Mouse (Mus musculus): Measurements from ENCODE around the gene Zfp503.
A peak's percentile ranks its signal among the peaks of the same experiment; 100 is the strongest.

The Zfp503 gene

DNA sequence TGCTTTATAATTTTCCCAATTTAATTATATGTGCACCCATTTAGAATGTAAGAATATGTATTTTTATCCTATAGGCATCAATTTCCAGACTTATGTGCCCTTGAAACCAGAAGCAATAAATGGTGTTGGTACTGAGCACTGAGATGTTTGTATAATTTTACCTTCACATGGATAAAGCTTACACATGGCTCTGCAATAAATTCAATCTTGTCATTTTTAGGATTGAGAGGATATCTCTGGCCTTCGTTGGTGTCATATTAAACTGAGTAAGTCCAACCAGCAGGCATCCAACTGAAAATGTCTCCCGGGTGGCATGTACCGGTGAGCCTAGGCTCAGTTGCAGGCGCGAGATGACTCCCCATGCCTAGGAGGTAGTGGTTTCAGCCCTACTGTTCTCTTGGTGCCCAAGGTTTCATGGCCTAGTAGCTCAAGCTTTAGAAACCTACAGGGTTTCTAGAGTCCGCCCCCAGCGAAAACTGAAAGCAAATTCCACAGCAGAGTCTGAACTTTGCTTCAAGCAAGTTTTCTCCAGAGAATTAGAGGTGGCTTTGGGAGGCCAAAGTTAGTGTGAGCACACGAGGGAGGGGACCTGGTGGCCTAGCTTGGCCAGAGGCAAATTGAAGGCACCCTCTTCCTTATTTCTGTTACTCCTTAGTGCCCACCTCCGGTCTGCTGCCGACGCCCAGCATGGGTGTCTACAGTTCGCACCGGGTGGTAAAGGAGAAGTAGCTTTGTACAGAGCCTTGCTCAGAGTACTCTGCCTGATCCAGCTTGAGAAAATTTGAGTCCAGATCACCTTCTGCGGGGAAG is 4.1 kb upstream of the Zfp503 start:
- peak; percentile 40 for DNase-seq (ENCODE audit: low read depth)

DNA sequence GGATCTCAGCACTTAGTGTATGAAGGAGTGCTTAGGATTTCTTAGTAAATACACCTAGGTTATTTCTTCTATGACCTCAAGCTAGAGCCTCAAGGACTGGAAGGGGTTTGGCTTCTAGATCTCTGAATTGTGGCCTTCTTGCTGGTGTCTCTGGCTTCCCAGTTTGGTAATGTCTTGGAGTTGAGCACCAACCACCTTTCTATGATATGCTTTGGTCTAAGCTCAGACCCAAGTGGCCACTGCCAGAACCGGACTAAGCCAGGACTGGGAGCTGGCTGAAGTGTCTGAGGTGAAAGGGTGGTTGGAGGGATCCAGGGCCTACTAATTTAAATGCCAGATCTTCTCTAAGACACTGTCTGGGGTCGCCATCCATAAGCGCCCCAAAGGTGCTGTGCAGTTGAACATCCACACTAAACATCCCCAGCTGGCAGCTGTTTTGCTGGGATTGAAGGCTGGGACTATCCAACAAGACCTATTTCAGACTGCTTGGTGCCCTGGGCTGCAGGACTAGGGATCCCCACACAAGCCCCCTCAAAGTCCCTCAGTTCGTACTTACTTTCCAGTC is 3.0 kb upstream of the Zfp503 start:
- peak; percentile 27 for DNase-seq (ENCODE audit: low read depth)

DNA sequence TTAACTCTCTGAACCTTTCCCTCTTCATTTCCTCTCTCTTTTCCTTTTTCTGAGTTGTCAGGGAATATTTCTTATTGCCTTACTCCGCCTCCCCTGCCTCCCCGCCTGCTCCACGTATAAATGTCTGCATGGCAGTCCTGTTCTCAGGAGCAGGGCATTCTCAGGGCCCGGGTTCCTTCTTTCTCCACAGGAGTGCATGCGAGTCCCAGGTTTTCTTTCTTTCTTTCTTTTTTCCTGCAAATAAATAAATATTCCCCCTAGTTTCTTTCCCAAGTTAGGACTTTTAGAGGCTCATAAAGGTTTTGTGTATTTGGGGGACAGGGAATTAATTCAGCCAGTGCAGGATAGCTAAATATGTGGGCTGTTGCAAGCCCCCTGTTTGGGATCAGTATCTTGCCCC is 2.5 kb upstream of the Zfp503 start:
- no peak for DNase-seq (ENCODE audit: low read depth)

DNA sequence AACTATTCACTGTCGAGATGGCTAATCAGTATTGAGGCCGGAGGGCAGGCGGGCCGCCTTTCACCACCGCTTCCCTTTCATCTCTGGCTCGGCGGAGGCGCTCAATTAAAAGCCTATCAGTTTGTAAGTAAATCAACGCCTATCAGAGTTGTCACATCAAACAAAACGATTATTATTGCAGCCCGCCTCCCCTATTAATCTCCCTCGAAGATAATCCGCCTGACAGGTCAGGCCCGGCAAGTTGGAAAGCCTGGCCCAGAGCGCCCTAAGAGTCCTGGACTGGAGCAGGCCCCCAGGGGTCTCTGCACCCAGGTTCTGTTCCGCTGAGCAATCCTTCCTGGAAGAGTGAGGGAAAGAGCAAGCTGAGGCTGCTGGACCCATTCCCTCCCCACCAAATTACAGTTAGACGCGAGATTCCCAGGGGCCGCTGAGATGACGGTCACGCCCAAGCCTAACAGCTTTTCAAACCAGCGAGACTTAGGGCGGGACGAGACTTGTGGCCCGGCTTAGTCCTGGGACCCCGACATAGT is 1.9 kb upstream of the Zfp503 start:
- peak; percentile 54 for DNase-seq (ENCODE audit: low read depth)

DNA sequence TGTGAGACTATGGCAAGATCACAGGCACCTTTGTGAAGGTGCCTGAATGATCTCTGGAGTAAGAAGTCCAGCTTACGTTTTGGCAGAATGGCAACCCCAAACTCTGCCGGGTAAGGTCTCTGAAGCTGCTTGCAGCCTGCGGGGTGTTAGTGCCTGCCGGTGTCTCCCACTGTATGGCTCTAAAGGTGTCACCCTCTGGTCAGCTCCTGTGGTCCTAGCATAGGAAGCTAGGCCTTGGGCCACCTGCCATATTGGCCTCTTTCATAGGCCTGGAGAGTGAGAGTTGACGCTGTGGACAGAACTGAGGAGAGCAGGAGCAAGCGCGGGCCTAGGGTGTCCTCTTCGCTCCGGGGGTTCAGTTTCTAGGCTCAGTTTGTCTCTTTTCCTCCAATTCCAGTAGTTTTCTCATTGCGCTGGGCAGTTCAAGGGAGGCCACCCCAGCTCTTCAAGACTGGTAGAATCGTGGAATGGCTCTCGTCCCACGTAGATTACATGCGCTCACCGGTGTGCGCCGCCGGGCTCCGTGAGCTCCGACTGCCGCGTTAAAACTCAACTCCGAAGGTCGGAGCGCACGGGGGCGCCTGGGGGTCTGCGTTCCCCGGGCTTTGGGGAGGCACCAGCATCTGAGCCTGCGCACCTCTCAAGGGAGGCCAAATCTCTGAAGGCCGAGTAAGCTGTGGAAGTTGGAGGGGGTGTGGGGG is 1.1 kb upstream of the Zfp503 start:
- peak; percentile 26 for DNase-seq (ENCODE audit: low read depth)

DNA sequence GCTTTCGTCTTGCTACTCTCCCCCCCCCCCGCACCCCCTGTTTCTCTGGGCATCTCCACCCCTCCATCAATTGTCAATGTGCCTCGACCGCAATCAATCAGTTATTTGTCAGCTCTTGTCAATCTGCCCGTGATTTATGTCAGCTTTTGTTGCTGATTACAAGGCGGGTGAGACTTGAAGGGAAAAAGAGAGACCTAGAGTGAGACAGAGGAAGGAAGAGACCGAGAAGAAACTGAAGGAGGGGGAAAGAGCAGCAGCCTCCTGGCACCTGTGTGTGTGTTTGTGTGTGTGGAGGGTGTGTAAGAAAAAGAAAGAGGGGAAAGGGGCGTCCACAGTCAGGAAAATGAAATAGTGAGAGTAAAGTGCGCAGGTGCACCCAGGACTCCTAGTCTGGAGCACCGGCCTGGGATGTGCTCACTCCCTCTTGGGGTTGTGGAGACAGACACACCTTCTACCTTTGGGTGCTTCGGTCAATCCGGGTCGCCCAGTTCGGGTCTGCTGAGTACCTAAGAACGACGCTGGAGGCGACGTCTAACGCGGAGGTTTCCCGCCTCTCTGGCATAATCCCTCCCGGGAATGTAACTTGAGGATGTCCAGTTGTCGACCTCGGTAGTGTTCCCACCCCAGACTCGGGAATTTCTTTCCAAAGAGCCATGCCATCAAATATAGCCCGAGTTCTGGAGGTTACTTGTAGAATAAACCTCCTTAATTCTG is 667 bp downstream of the Zfp503 start:
- no peak for DNase-seq (ENCODE audit: low read depth)

DNA sequence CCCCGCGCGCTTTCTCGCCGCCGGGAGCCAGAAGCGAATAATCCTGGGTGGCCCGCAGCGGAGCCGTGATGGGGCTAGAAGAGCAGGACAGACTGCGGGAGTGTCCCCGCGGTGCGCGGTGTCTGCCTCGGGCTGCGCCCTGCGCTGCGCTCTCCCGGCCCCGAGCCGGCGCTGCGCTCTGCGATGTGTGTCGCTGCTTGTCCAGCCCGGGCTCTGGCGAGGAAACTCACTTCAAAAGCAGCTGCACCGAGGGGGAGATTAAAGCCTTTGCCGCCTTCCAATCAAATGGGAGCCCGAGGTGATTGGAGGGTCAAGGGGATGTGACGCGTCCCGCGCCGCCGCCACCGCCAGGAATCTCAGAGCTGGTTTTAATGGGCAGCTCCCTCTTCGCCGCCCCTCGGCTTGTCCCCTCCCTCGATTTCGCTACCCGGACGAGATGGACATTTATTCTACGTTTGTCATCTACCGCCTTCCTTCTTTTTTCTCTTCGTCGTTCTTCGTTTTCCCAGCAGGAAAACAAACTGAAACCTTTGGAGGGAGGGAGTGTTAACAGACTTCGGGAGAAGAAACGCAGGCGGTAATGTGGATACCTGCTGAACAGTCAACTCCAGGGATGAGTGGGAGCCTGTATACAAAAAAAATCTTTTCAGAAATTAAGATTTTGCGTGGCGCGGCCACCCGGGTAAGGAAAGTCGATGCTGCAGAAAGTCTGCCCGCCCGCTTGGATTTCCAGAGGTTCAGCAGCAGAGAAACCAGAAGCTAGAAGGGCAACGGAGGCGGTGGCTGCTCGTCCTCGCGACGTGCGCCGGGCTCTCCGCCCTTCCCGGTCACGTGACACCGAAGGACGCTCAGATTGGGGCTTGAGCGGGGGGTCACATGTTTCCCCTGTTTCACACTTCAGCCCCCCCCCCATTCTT is 1.5 kb downstream of the Zfp503 start:
- DNase-seq (ENCODE audit: low read depth), result peak; percentile 96

DNA sequence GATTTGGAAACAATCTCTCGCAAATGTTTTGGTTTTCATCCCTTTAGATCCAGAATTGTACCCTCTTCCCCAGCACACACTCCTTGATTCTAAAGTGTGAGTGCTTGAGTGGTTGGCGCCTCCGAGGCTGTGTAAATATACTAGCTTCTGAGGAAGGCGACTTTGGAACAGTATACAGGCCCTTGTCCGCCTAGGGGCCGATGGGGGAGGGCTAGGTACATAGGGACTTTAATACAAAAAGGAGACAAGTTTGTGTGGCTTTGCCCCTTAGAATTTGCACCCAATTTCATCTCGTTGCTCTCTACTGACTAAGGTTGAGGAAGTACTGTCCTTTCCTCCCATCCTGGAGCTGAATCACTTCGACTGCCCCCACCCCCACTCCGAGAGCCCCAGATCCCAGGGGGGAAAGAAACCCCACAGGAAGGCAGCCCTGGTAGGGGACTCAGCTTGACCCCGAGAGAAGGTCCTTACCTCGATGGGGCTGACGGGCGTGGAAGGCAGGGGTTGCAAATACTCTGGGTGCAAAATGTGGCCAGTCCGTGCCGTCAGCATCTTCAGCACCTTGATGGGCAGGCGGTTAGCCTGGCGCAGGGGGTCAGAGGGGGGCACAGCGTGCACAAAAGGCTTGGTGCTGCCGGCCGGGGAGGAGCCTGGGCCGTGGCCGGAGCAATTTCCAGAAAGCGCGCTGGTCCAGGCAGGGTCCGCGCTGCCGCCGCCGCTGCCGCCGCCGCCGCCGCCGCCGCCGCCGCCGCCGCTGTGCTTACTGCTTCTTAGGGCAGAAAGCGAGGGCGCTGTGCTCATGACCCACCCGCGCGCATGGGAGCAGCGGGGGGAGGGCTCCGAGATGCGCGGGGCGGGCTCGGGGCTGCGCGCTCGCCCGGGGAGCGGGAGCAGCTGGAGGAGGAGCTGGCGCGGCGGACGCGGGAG is 2.4 kb downstream of the Zfp503 start:
- peak; percentile 23 for DNase-seq (ENCODE audit: low read depth)

DNA sequence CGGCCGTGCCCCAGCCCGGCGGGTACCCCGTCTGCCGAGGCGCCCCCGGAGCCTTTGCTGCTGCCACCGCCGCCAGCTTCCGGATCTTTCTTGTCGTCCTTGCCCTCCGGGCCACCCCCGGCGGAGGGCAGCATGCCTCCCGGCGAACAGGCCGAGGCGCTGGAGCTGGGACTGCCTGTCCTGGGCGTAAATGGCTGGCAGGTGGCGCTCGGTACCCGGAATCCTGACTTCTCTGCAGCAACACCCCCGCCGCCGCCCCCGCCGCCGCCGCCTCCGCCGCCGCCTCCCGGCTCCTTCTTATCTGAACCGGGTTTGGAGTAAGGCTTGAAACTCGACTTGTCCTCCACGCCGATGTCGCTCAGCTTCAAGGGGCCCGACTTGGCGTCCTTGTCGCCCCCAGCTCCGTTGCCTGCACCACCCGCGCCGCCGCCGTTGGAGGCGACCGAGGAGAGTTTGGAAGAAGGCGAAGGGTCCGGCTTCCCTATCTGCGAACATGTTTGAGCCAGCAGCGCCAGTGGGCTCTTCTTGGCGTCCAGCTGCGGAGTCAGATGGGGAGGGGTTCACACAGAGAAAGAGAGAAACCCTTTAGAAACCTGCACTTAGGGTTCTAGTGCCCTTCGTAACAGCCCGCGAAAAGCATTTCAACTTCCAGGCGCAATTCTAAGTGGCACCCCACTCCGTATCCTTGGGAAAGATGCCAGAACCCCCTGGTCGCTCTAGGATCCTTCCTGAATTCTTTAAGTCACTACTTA is 3.2 kb downstream of the Zfp503 start:
- peak; percentile 27 for DNase-seq (ENCODE audit: low read depth)

DNA sequence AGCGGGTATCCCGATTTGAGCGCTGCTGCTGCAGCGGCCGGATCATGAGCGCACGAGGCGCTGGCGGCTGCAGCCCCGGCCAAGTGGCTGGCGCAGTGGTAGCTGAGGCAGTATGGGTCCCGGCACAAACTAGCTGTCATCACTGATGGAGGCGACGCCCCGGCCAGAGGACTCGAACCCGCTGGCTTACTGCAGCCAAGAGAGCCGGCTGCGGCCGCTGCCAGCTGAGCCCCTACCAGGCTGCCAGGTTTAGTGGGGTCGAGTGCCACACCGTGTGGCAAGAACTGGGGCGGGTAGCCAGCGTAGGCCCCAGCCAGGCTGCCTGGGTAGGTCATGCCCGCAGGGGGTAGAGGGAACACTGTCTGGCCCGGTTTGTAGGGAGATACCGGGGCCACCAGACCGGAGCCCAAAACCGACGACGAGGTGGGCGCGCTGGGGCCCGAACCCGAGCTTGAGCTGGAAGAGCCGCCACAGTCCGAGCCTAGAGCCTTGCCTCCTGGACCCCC is 3.9 kb downstream of the Zfp503 start:
- peak; percentile 9 for DNase-seq (ENCODE audit: low read depth)

DNA sequence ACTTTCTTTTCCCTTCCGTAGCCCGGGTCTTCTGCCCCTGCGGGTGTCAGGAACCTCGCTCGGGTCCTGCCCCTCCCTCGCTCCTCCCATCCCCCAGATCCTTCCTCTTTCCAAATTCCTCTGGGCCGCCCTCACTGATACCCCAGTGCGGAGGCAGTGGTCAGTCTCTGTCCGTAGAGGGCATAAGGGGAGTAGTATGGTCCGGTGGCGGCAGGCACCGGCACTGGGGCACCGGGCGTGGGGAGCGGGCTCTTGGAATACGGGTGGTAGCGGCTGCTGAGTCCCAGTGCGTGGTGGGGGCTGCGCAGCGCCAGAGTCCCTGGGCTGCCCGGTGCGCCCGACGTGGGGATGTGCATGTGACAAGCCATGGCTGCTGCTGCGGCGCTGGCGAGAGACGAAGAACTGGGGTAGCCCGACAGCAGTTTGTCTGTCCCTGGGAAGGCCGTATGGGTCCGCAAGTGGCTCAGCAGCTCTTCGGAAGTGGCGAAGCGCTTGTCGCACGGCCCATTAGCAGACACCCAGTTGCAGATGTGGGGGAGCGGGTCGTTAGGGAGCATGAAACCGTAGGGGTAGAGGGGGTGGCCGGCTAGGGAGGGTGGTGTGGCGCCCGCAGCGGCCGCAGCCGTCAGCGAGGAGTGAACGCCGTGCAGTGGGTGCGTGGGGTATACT is 4.5 kb downstream of the Zfp503 start:
- DNase-seq (ENCODE audit: low read depth), result peak; percentile 10

DNA sequence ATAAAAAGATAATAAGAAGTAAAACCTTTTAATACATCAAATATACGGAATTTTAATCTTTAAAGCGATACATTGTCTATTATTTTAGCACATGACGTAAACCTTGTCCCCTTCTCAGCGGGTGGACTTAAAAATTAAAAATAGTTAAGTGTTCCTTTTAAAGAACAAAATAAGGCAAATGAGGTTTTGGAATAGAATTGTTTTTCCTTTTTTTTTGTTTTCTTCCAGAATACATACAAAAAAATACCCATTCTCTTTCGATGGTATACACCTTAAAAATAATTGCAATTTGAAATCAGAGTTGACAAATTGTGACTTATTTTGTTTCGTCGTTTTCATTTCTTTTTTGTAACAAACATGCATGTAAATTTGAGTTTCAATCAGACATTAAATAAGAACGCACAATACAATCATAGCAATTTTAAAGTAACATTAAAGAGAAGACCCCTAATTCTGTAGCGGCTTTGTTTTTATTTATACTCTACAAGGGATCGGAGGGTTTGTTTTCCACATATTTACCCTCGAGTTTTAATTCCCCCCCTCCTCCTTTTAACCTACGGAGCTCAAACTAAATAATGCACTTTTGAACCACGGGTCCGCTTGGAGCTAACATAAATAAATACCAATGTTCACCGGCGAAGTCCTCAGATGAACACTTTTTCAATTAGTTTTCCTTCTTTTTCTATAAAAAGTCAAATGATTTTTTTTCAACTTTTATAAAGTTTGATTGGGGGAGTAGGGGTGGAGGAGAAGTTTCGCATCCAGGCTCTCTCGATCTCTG is 5.3 kb downstream of the Zfp503 start:
- no peak for DNase-seq (ENCODE audit: low read depth)

DNA sequence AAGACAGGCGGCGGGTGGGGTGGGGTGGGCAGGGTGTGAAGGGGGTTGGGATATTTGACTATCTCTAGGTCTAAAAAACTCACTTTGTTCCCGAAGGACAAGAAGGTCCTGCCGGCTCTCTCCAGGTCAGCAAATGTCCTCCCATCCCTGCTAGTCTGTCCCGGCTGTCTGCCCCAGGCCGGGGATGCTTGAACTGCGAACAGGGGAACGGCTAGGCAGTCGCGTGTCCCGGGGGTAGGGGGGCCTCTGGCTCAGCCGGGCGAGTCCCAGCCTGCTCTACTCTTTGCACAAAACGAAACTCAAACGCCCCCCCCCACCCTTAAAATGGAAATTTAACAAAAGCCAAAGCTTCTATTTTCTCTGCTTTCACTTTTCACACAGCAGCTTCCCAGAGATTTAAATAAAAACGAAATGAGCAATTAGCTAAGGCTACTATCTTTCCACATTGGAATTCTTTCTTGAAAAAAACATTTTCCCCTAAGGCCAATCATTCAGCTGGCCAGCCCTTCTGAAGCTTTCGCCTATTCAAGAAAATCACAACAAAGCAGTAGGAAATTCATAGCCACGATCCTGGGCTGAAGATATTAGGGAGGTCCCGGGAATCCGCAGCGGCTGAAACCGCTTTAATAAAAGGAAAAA is 6.0 kb downstream of the Zfp503 start:
- peak; percentile 6 for DNase-seq (ENCODE audit: low read depth)

DNA sequence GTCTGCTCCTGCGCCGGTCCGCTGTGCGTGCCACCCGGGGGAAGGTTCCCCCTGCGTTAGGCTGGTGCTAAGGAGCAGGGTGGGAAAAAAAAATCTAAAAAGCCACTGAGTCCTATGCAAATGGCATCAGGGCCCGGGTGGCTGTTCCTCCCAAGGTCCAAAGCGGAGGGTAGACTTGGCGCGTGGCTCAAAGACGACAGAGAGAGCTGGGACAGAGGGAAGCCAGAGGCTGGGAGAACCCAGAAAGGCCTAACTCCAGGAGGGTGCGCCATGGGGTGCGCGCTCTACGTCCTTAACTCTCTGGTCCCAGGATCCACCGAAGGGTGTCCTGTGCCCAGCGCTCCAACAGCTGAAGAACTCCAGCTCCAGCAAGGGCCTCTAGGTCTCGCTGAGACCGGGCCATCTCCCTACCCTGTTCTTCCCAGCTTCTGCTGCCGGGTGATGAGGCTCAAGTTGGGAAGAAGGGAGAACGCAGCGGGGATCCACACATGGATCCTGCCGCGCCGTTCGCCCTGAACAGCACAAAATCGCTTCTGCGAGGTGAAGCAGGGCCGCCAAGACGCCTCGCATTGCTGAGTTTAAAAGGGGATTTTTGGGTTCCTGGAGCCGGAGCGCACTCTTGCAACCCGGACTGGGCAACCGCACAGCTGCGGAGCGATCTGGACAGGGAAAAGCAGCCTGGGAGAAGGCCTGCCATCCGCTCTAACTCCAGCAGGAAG is 6.7 kb downstream of the Zfp503 start:
- DNase-seq (ENCODE audit: low read depth), result peak; percentile 21

DNA sequence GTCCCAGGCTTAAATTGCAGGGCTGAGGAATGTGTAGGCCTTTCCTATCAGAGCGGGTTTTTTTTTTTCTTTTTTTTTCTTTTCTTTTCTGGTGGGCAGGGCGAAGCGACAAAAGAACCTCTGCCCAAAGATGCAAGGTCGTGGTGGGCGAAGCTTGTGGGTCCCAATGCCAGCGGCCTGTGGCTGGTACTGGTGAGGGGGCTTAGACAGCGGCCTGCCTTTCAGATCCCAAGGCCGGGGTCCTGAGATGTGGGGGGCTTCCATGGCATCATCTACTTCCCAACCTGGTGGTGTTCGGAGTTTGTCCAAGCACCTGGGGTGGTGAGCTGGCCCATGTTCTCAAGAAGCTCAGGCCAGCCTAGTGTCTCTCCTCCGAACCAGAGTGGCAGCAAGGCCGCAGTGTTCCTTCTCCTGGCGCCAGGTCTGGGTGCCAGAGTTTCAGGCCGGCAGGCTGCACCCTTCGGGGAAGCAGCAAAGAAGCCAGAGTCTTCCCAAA is 7.3 kb downstream of the Zfp503 start:
- peak; percentile 17 for DNase-seq (ENCODE audit: low read depth)

DNA sequence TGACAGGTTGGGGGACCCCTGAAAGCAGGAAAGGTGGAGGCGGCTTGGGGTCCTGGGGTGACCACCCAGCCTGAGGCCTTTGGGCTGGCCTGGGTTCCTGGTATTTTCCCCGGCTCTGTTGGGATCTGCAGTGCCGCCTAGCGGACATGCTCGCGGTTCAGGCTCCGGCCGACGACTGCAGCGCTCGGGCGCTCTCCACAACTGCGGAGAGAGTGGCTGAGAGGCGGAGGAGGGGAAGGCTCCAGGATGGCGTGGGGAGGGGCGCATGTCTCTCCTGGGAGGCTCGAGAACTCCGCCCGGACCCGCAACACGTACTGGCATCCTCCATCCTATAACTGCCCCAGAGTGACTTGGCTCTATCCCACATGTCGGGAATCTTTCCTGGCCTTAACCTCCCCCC is 7.9 kb downstream of the Zfp503 start:
- peak; percentile 71 for DNase-seq (ENCODE audit: low read depth)
